Mouse (Mus musculus) lung, postnatal 14 days (tissue): ENCODE measurements at regions not wholly inside any gene's neighbourhood (a gene's known extent, or its start where the extent isn't known, plus 50 kb on each side); places are given as distances from the start of the nearest gene placed in this dataset.

Experiments used
- DNase-seq: peaks from one replicate; pipeline ENCODE4 v3.0.0; 2021

- no peak for DNase-seq
Observed at GRCm38 (mm10) chrX:58445624-58446323, 423.3 kb downstream of the Zic3 start.

- DNase-seq, result no peak
Observed at GRCm38 (mm10) chrX:58447605-58448004, 425.1 kb downstream of the Zic3 start.

DNA sequence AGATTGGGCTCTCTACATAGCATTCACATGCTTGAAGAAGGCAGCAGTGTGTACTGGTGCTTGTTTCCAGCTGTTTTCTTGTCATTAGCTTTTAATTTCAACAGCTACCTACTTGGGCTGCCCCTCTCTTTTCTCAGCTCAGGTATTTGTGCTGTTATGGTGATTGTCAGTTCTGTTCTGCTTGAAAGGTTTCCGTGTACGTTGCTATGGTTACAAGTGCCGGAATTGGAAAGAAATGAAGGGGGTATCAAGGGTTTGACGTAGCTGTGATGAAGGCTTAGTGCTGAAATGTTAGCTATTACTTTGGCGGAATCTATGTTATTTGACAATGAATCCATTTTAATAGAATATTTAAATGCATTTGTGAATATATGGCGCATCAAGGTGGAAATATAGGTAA lies 439.5 kb upstream of the 4930550L24Rik start:
- DNase-seq, result no peak

DNA sequence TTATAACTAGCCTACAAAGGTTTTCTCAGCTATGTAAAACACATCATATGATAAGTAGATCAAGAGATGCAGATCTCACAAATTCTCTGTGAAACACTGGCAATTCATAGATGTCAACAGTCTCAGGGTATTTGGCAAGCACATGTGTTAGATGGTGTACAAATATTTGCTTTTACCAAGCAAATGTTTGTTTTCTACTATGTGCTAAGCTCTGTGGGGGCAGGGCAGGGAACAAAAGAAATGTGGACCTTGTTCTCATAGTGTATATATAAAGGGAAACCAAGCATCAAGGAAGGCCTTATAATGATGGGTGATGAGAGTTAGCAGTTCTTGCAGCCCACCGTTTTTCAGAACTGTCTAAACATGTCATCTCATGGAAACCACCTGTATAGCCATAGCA lies 438.2 kb upstream of the 4930550L24Rik start:
- no peak for DNase-seq

DNA sequence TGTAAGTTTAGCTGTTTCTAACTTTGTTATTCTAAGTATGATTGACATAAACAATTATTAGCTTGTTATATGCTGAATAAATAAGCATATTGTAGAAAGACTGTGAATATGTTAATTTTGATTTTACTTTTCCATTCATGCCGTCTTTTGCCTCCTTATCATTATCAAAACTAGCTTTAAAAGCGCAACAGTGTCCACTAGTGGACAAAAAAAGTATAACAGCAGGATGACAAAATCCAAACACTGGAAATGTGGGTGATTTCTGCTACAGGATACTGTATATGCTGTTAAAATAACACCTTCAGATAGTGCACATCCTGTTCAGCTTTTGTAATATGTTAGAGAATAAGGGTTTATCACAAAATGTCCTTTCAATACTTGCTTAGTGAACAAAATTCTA lies 418.3 kb upstream of the 4930550L24Rik start:
- DNase-seq, result peak; percentile 1

DNA sequence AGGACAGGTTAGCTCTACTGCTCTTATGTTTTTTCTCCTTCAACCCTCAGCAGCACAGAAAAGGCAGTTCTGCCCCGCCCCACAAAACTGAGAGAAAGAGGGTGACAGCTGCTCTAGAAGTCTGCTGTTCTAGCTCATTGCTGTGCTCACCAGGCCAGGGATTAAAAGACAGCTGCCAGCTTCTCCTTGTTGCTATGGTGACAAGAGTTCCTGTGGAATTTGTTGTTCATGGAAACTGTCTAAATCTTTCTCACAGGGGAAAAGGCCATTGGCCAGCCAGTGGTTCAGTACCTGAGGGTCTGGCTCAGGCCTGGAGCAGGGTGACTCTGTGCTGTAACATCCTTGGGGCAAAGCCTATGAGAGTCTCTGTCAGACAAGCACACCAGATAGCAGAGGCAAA lies 405.6 kb upstream of the 4930550L24Rik start:
- DNase-seq, result no peak

- DNase-seq, result no peak
Observed at GRCm38 (mm10) chrX:58514925-58515324, 394.2 kb upstream of the 4930550L24Rik start.
